Comparison of ENCODE assay signal across 20 mouse cellular contexts in the genomic region with DNA sequence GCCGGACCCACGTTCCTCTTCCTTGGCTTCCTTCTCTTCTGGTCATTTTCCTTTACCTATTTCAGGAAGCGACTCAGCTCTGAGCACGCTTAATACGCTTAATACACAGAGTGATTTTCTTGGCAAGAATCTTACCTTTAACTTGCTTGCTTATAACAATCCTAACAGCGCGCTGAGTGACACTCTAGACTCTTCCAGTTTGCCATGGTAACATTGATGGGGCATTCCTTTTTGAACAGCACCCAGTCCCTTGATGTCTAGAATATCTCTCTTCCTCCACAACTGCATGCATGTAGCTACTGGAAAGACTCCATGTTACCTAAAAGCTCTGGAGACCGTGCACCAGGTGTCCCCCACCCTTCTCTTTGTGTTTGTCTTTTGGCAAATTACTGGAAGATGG.
A peak's percentile ranks its signal among the peaks of the same experiment; 100 is the strongest.
DNase-seq lines count a peak whose midpoint lies in the region; TF ChIP-seq lines count a peak whose summit lies in the region.
"Had no signal": no experiment of that assay in that cellular context is flagged by ENCODE, and none has a peak within 500 bp of the region (broad histone marks: within the 10 kb centered on the region; RNA-seq: fewer than 3 reads in every experiment).

No protein-coding gene starts in this region.

- H3K27me3 ChIP-seq in heart, adult 2 months (ENCODE audit: control insufficient read depth, insufficient read depth, low read length) = no peaks in the 10 kb centered on the region
- H3K27me3 ChIP-seq: embryonic facial prominence, embryonic 13.5 days; intestine, embryonic 15.5 days had no signal

- no peaks in the 10 kb centered on the region for H3K79me2 ChIP-seq in heart, adult 2 months (replicated peaks; ENCODE audit: control insufficient read depth, insufficient read depth, low read length)

- TF ChIP-seq EP300 in heart, adult 2 months (IDR thresholded peaks at IDR 0.05; ENCODE audit: insufficient read depth, low read depth, low read length) = no peak

- 71% methylated on average over 8 of the region's 8 CpGs for WGBS in heart, adult 2 months

- no peak for TF ChIP-seq POLR2A in heart, adult 2 months (IDR thresholded peaks at IDR 0.05; ENCODE audit: insufficient read depth, low read depth, low read length)
- no peak for TF ChIP-seq POLR2A in bone marrow macrophage, adult 2 months (IDR thresholded peaks at IDR 0.05; ENCODE audit: borderline replicate concordance, low read depth, low read length)

- no peak overlapping the region for H3K27ac ChIP-seq in heart, adult 2 months
- H3K27ac ChIP-seq in layer of hippocampus, adult 2 months = peak overlapping the region; percentile 94
- H3K27ac ChIP-seq in bone marrow macrophage, adult 2 months (ENCODE audit: insufficient read depth, low read depth, low read length) = peak overlapping the region; percentile 46
- H3K27ac ChIP-seq: embryonic facial prominence, embryonic 13.5 days; gastrocnemius, adult 2 months; heart, embryonic 10.5 days; intestine, embryonic 15.5 days had no signal

- no peaks in the 10 kb centered on the region for H3K36me3 ChIP-seq in heart, adult 2 months (ENCODE audit: control insufficient read depth, insufficient read depth, low read length)
- H3K36me3 ChIP-seq: embryonic facial prominence, embryonic 13.5 days; heart, embryonic 10.5 days; intestine, embryonic 15.5 days had no signal

- no peak overlapping the region for H3K4me3 ChIP-seq in heart, adult 2 months
- no peak overlapping the region for H3K4me3 ChIP-seq in layer of hippocampus, adult 2 months
- H3K4me3 ChIP-seq in bone marrow macrophage, adult 2 months (ENCODE audit: insufficient read depth, low read length) = no peak overlapping the region
- H3K4me3 ChIP-seq: embryonic facial prominence, embryonic 13.5 days; gastrocnemius, adult 2 months; heart, embryonic 10.5 days; intestine, embryonic 15.5 days had no signal

- TF ChIP-seq CTCF in heart, adult 2 months (IDR thresholded peaks at IDR 0.05) = no peak
- no peak for TF ChIP-seq CTCF in layer of hippocampus, adult 2 months (conservative IDR thresholded peaks at IDR 0.05)
- no peak for TF ChIP-seq CTCF in bone marrow macrophage, adult 2 months (IDR thresholded peaks at IDR 0.05; ENCODE audit: low read depth, low read length)

- intact Hi-C loops in heart, adult 2 months (cut with DNase I) = no loop called here

- H3K4me1 ChIP-seq in heart, adult 2 months (ENCODE audit: control insufficient read depth, insufficient read depth, low read length) = no peaks in the 10 kb centered on the region
- peaks cover 2% of the 10 kb centered on the region; the same call in 1 of the 2 replicates for H3K4me1 ChIP-seq in bone marrow macrophage, adult 2 months (ENCODE audit: control insufficient read depth, insufficient read depth, low read length)

- H3K9ac ChIP-seq in heart, adult 2 months (ENCODE audit: low read depth, low read length) = no peak overlapping the region
- H3K9ac ChIP-seq: embryonic facial prominence, embryonic 13.5 days; intestine, embryonic 15.5 days had no signal

- peak; percentile 37 for DNase-seq in heart, adult 11 months
- no peak for DNase-seq in heart, adult 2 months
- no peak for DNase-seq in layer of hippocampus, adult 2 months (ENCODE audit: low spot score in 2 of 2)
- DNase-seq in layer of hippocampus, adult 9-10 months (ENCODE audit: low spot score) = no peak
- DNase-seq in brain, adult 2 months (ENCODE audit: low read depth, low spot score) = peak; percentile 27
- no peak for DNase-seq in frontal cortex, postnatal 25 days (ENCODE audit: low spot score in 2 of 2)
- DNase-seq: adrenal gland, adult 2 months; adrenal gland, postnatal 25 days; cerebellum, adult 11-12 months; cerebellum, adult 9-10 months; cerebellum, postnatal 25 days; gastrocnemius, adult 2 months; gastrocnemius, postnatal 25 days; heart, postnatal 10 days; heart, postnatal 4 days; kidney, adult 18-20 months had no signal

Comparison
In these comparisons a context has a peak if more than half of its experiments do, and no peak if none do; other contexts are left out.
1. DNase-seq: peak in heart, adult 11 months (single experiment) and brain, adult 2 months (single experiment); none in heart, adult 2 months (0 of 2), layer of hippocampus, adult 2 months (0 of 2), layer of hippocampus, adult 9-10 months (single experiment) and frontal cortex, postnatal 25 days (0 of 2).